Mouse (Mus musculus): ENCODE measurements at regions not wholly inside any gene's neighbourhood (a gene's known extent, or its start where the extent isn't known, plus 50 kb on each side); places are given as distances from the start of the nearest gene placed in this dataset.
A peak's percentile ranks its signal among the peaks of the same experiment; 100 is the strongest.

GRCm38 (mm10) chr12:15122586-15123212 lies 694.0 kb downstream of the Trib2 start:
- in situ Hi-C loops (cut with MboI; ENCODE audit: low sequenced_read_pairs in 2 of 2, unreplicated experiment in 2 of 2) = no loop called here
- no peak overlapping the region for H3K4me3 ChIP-seq (ENCODE audit: insufficient read depth in 1 of 2, low read depth in 1 of 2, low read length in 2 of 2, poor library complexity in 1 of 2, severe bottlenecking in 1 of 2)
- TF ChIP-seq HCFC1 (IDR thresholded peaks at IDR 0.05; ENCODE audit: borderline replicate concordance, insufficient read depth, low read length) (no peak), ZC3H11A (IDR thresholded peaks at IDR 0.05; ENCODE audit: borderline replicate concordance, low read depth, low read length) (no peak), MAFK (IDR thresholded peaks at IDR 0.05; ENCODE audit: insufficient read depth, low read depth, low read length) (no peak), CHD2 (IDR thresholded peaks at IDR 0.05; ENCODE audit: low read depth, low read length) (no peak), ZNF384 (IDR thresholded peaks at IDR 0.05; ENCODE audit: low read depth, low read length) (no peak)
- H3K9ac ChIP-seq (ENCODE audit: insufficient read depth, low read depth, low read length, poor library complexity, severe bottlenecking) = no peak overlapping the region
- no peak overlapping the region for H3K27ac ChIP-seq (ENCODE audit: insufficient read depth, low read depth, low read length, poor library complexity, severe bottlenecking)
- no peaks in the 10 kb centered on the region for H3K4me1 ChIP-seq (ENCODE audit: control insufficient read depth in 2 of 2, insufficient read depth in 2 of 2, low read length in 2 of 2, poor library complexity in 1 of 2)
- 0 out of 2 replicates have a peak, but pooled peaks cover 1% of the 10 kb centered on the region for H3K9me3 ChIP-seq (ENCODE audit: control insufficient read depth, insufficient read depth, low read depth, low read length)
- DNase-seq (ENCODE audit: low read depth, low spot score) = no peak
- no peaks in the 10 kb centered on the region for H3K36me3 ChIP-seq (ENCODE audit: control insufficient read depth, insufficient read depth, low read length, poor library complexity, severe bottlenecking)

GRCm38 (mm10) chr12:15115556-15115955 lies 701.2 kb downstream of the Trib2 start:
- in situ Hi-C loops (cut with MboI; ENCODE audit: low sequenced_read_pairs in 2 of 2, unreplicated experiment in 2 of 2) = no loop called here
- DNase-seq (ENCODE audit: low read depth, low spot score) = peak; percentile 26
- Histone ChIP-seq H3K9ac (ENCODE audit: insufficient read depth, low read depth, low read length, poor library complexity, severe bottlenecking) (no peak overlapping the region), H3K36me3 (ENCODE audit: control insufficient read depth, insufficient read depth, low read length, poor library complexity, severe bottlenecking) (no peaks in the 10 kb centered on the region), H3K27ac (ENCODE audit: insufficient read depth, low read depth, low read length, poor library complexity, severe bottlenecking) (0 out of 2 replicates have a peak overlapping the region, but pooled peaks have one; percentile 47), H3K4me3 (ENCODE audit: insufficient read depth in 1 of 2, low read depth in 1 of 2, low read length in 2 of 2, poor library complexity in 1 of 2, severe bottlenecking in 1 of 2) (no peak overlapping the region), H3K9me3 (ENCODE audit: control insufficient read depth, insufficient read depth, low read depth, low read length) (0 out of 2 replicates have a peak, but pooled peaks cover 1% of the 10 kb centered on the region), H3K4me1 (ENCODE audit: control insufficient read depth in 2 of 2, insufficient read depth in 2 of 2, low read length in 2 of 2, poor library complexity in 1 of 2) (peaks cover 1 to 2% of the 10 kb centered on the region in 2 experiments; a peak in 2 of 4 replicates)
- no peak for TF ChIP-seq ZNF384 (IDR thresholded peaks at IDR 0.05; ENCODE audit: low read depth, low read length)
- TF ChIP-seq CHD2 (IDR thresholded peaks at IDR 0.05; ENCODE audit: low read depth, low read length) = 0 out of 2 replicates have a peak, but pooled peaks have one; percentile 18

GRCm38 (mm10) chr12:15114793-15115192 lies 701.9 kb downstream of the Trib2 start:
- in situ Hi-C loops (cut with MboI; ENCODE audit: low sequenced_read_pairs in 2 of 2, unreplicated experiment in 2 of 2) = no loop called here
- no peak overlapping the region for H3K9ac ChIP-seq (ENCODE audit: insufficient read depth, low read depth, low read length, poor library complexity, severe bottlenecking)

GRCm38 (mm10) chr12:15111049-15111448 lies 705.7 kb downstream of the Trib2 start:
- no peaks in the 10 kb centered on the region for H3K9me3 ChIP-seq (ENCODE audit: control insufficient read depth, insufficient read depth, low read depth, low read length)
- TF ChIP-seq CHD2 (IDR thresholded peaks at IDR 0.05; ENCODE audit: low read depth, low read length) (no peak), HCFC1 (IDR thresholded peaks at IDR 0.05; ENCODE audit: borderline replicate concordance, insufficient read depth, low read length) (no peak), ZC3H11A (IDR thresholded peaks at IDR 0.05; ENCODE audit: borderline replicate concordance, low read depth, low read length) (no peak), MAFK (IDR thresholded peaks at IDR 0.05; ENCODE audit: insufficient read depth, low read depth, low read length) (no peak), ZNF384 (IDR thresholded peaks at IDR 0.05; ENCODE audit: low read depth, low read length) (no peak)
- H3K27ac ChIP-seq (ENCODE audit: insufficient read depth, low read depth, low read length, poor library complexity, severe bottlenecking) = no peak overlapping the region
- H3K4me3 ChIP-seq (ENCODE audit: insufficient read depth in 1 of 2, low read depth in 1 of 2, low read length in 2 of 2, poor library complexity in 1 of 2, severe bottlenecking in 1 of 2) = no peak overlapping the region
- H3K4me1 ChIP-seq (ENCODE audit: control insufficient read depth in 2 of 2, insufficient read depth in 2 of 2, low read length in 2 of 2, poor library complexity in 1 of 2) = peaks cover 1 to 2% of the 10 kb centered on the region in 2 experiments; a peak in 2 of 4 replicates
- no peaks in the 10 kb centered on the region for H3K36me3 ChIP-seq (ENCODE audit: control insufficient read depth, insufficient read depth, low read length, poor library complexity, severe bottlenecking)
- no peak overlapping the region for H3K9ac ChIP-seq (ENCODE audit: insufficient read depth, low read depth, low read length, poor library complexity, severe bottlenecking)
- in situ Hi-C loops (cut with MboI; ENCODE audit: low sequenced_read_pairs in 2 of 2, unreplicated experiment in 2 of 2) = no loop called here
- DNase-seq (ENCODE audit: low read depth, low spot score) = no peak

More at GRCm38 (mm10) chr12:15114793-15115192, 701.9 kb downstream of the Trib2 start:
- H3K9me3 ChIP-seq (ENCODE audit: control insufficient read depth, insufficient read depth, low read depth, low read length) = 0 out of 2 replicates have a peak, but pooled peaks cover 1% of the 10 kb centered on the region
- H3K4me3 ChIP-seq (ENCODE audit: insufficient read depth in 1 of 2, low read depth in 1 of 2, low read length in 2 of 2, poor library complexity in 1 of 2, severe bottlenecking in 1 of 2) = no peak overlapping the region
- no peak for TF ChIP-seq HCFC1 (IDR thresholded peaks at IDR 0.05; ENCODE audit: borderline replicate concordance, insufficient read depth, low read length)
- no peak for TF ChIP-seq CHD2 (IDR thresholded peaks at IDR 0.05; ENCODE audit: low read depth, low read length)
- TF ChIP-seq ZNF384 (IDR thresholded peaks at IDR 0.05; ENCODE audit: low read depth, low read length) = no peak
- no peak for TF ChIP-seq ZC3H11A (IDR thresholded peaks at IDR 0.05; ENCODE audit: borderline replicate concordance, low read depth, low read length)
- TF ChIP-seq MAFK (IDR thresholded peaks at IDR 0.05; ENCODE audit: insufficient read depth, low read depth, low read length) = no peak
- peak; percentile 33 for DNase-seq (ENCODE audit: low read depth, low spot score)
- H3K4me1 ChIP-seq (ENCODE audit: control insufficient read depth in 2 of 2, insufficient read depth in 2 of 2, low read length in 2 of 2, poor library complexity in 1 of 2) = peaks cover 1 to 2% of the 10 kb centered on the region in 2 experiments; a peak in 2 of 4 replicates
- H3K36me3 ChIP-seq (ENCODE audit: control insufficient read depth, insufficient read depth, low read length, poor library complexity, severe bottlenecking) = no peaks in the 10 kb centered on the region
- H3K27ac ChIP-seq (ENCODE audit: insufficient read depth, low read depth, low read length, poor library complexity, severe bottlenecking) = no peak overlapping the region
